Mouse (Mus musculus): ENCODE measurements around the gene Inca1. TPM values are rescaled to one million over a fixed set of nuclear protein-coding genes. Genes with fewer than 3 reads are reported as not detected.

Inca1 gene
- total and polyA plus RNA-seq, 3 experiments = 1.7 to 3.8 (median 3.4) TPM

DNA sequence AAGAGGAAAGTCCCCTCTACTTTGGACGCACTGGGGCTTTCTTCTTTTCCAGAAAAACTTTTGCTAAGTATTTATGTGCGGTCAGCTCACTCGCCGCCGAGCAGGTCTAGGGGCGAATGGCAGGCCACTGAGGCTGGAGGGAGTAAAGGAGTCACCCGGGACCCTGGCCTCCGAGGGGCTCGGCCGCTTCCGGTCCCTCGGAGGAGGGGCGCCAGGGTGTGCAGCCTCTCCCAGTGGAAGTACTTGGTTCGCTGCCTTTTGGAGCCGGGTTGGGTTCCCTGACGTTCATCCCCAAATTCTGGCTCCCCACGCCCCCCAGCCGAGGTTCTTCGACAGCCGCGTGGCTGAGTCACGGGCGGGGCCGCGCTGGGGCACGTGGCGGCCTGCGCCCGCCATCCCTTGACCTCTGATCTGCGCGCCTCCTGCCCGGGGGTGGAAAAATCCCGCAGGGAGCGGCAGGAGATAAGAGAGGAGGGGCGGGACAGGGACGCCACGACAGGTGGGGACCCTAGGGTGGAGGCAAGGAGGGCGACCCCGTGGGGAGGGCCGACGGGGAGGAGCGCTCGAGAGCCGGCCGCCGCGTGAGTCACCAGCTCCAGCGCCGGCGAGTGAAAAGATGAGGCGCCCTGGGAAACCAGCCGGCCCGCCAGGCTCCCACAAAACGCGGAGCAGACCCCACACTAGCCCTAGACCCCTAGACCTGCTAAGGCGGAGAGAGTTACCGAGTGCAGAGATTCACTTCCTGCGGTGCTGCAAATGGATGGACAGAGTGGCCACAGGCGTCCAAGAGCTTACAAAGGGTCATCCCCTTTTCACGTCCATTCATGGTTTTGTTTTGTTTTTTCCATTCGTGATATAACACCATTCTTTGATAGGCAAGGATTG is 44.1 kb downstream of the Inca1 start (continued):
- peak; percentile 60; the same call in 1 of the 2 replicates for TF ChIP-seq MAZ (IDR thresholded peaks at IDR 0.05; ENCODE audit: low read depth, low read length)

DNA sequence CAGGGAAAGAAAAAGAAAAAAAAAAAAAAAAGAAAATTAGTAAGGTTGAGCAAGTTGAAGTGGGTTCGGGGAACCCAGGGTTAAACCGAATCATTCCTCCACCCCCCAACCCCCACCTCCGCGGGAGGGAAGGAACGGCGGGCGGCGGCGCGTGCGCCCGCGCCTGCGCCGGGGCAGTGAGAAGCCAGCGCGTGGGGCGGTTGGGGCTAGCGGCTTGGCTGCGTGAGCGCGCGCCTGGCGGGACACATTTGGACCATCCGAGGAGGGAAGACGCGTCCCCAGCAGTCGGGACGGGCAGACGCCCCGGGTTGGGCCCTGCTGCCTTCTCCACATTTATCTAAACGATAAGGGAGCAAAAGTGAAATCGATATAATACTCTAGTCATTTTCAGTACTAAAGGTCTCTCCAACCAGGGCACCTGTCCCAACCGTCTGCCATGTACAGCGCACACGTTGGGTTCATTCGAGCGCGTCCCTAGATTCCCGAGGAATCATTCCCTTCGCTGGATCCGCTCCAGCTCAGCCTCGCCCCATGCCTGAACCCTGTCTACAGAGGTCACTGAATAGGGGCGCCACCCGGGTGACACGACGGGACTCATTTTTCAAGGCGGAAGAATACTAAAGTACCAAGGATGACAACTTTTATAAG is 44.9 kb downstream of the Inca1 start:
- Histone ChIP-seq H3K79me2 (replicated peaks; ENCODE audit: control insufficient read depth, extremely low read depth, insufficient read depth, poor library complexity, severe bottlenecking) (peaks cover 43% of the 10 kb centered on the region), H3K4me3 (replicated peaks in 1 of 3; ENCODE audit: low read depth in 2 of 3, low read length in 2 of 3, poor library complexity in 1 of 3) (peak overlapping the region; percentile 65 to 78 (median 69)), H3K4me1 (ENCODE audit: control insufficient read depth in 1 of 2, insufficient read depth in 2 of 2) (peaks cover 14 to 50% of the 10 kb centered on the region in 2 experiments), H3K4me2 (ENCODE audit: insufficient read depth, low read depth, poor library complexity, severe bottlenecking) (peak overlapping the region; percentile 62), H3K9me3 (replicated peaks; ENCODE audit: low read length) (no peaks in the 10 kb centered on the region), H3K9ac (ENCODE audit: insufficient read depth, low read depth) (peak overlapping the region; percentile 90), H3K36me3 (replicated peaks in 1 of 2; ENCODE audit: control insufficient read depth in 1 of 2, insufficient read depth in 1 of 2, low read length in 1 of 2) (peaks cover 25 to 48% of the 10 kb centered on the region in 2 experiments), H3K27ac (ENCODE audit: insufficient read depth, low read depth) (peak overlapping the region; percentile 95), H3K27me3 (replicated peaks) (no peaks in the 10 kb centered on the region)
- dilution Hi-C loops (cut with MboI; ENCODE audit: extremely low pct_ligation_motif_present, extremely low pct_unique_long_range_greater_than_20kb, low sequenced_read_pairs) (no loop called here), in situ Hi-C loops (cut with MboI; ENCODE audit: low pct_ligation_motif_present, low pct_unique_long_range_greater_than_20kb, low sequenced_read_pairs) (no loop called here)
- peak; percentile 87 for DNase-seq (ENCODE audit: extremely low read depth)
- TF ChIP-seq ZC3H11A (IDR thresholded peaks at IDR 0.05; ENCODE audit: low read depth, low read length) (no peak), USF1 (IDR thresholded peaks at IDR 0.05; ENCODE audit: low read depth, low read length) (no peak; the same call in 1 of the 2 replicates), MEF2A (IDR thresholded peaks at IDR 0.05; ENCODE audit: borderline replicate concordance, low read depth, low read length) (no peak; the same call in 1 of the 2 replicates), MAZ (IDR thresholded peaks at IDR 0.05; ENCODE audit: low read depth, low read length) (no peak; the same call in 1 of the 2 replicates), MXI1 (IDR thresholded peaks at IDR 0.05; ENCODE audit: low read depth, low read length) (peak; percentile 87), ZNF384 (IDR thresholded peaks at IDR 0.05; ENCODE audit: low read depth, low read length) (peak; percentile 5; the same call in 1 of the 2 replicates), USF2 (conservative IDR thresholded peaks at IDR 0.05; ENCODE audit: low read depth, low read length) (no peak), ZMIZ1 (IDR thresholded peaks at IDR 0.05; ENCODE audit: low read depth, low read length) (peak; percentile 95), E2F4 (IDR thresholded peaks at IDR 0.05; ENCODE audit: insufficient replicate concordance, low read depth, low read length) (peak; percentile 83; the same call in 1 of the 2 replicates), KAT2A (IDR thresholded peaks at IDR 0.05; ENCODE audit: insufficient replicate concordance, low read length) (no peak), TBP (conservative IDR thresholded peaks at IDR 0.05; ENCODE audit: low read depth, low read length) (peak; percentile 57), JUN (IDR thresholded peaks at IDR 0.05; ENCODE audit: insufficient read depth, low read depth, low read length) (no peak), UBTF (IDR thresholded peaks at IDR 0.05; ENCODE audit: low read depth, low read length) (0 out of 2 replicates have a peak, but pooled peaks have one; percentile 41), CHD1 (IDR thresholded peaks at IDR 0.05; ENCODE audit: low read depth, low read length) (peak; percentile 95), NRF1 (IDR thresholded peaks at IDR 0.05; ENCODE audit: low read depth, low read length) (peak; percentile 94), RCOR1 (conservative IDR thresholded peaks at IDR 0.05; ENCODE audit: low read depth, low read length) (0 out of 2 replicates have a peak, but pooled peaks have one; percentile 78), TCF12 (IDR thresholded peaks at IDR 0.05; ENCODE audit: low read depth, low read length) (peak; percentile 87), CHD2 (IDR thresholded peaks at IDR 0.05; ENCODE audit: low read length) (no peak; the same call in none of the 2 replicates), ZKSCAN1 (IDR thresholded peaks at IDR 0.05; ENCODE audit: borderline replicate concordance, low read depth, low read length) (no peak; the same call in 1 of the 2 replicates), POLR2AphosphoS2 (IDR thresholded peaks at IDR 0.05; ENCODE audit: low read depth, low read length) (peak; percentile 80; the same call in 1 of the 2 replicates), PAX5 (IDR thresholded peaks at IDR 0.05; ENCODE audit: low read length) (no peak), IRF4 (IDR thresholded peaks at IDR 0.05; ENCODE audit: low read depth, low read length) (peak; percentile 63), EP300 (IDR thresholded peaks at IDR 0.05; ENCODE audit: low read length) (peak; percentile 51), CTCF (conservative IDR thresholded peaks at IDR 0.05 in 1 of 2, IDR thresholded peaks at IDR 0.05 in 1 of 2; ENCODE audit: low read depth in 2 of 2, low read length in 2 of 2) (no peak), MAX (IDR thresholded peaks at IDR 0.05; ENCODE audit: low read length) (peak; percentile 79; the same call in 1 of the 2 replicates), SMC3 (IDR thresholded peaks at IDR 0.05; ENCODE audit: low read depth, low read length) (no peak), POLR2A (IDR thresholded peaks at IDR 0.05; ENCODE audit: low read depth, low read length) (peak; percentile 36; the same call in 1 of the 2 replicates), ELF1 (IDR thresholded peaks at IDR 0.05; ENCODE audit: low read depth, low read length) (peak; percentile 59; the same call in 1 of the 2 replicates), MAFK (IDR thresholded peaks at IDR 0.05; ENCODE audit: insufficient replicate concordance, low read length) (no peak; the same call in 1 of the 2 replicates), GABPA (IDR thresholded peaks at IDR 0.05; ENCODE audit: insufficient replicate concordance, low read depth, low read length) (0 out of 2 replicates have a peak, but pooled peaks have one; percentile 6), ETS1 (conservative IDR thresholded peaks at IDR 0.05; ENCODE audit: low read depth, low read length) (peak; percentile 17), MYC (IDR thresholded peaks at IDR 0.05; ENCODE audit: low read depth, low read length) (peak; percentile 86), JUND (conservative IDR thresholded peaks at IDR 0.05; ENCODE audit: low read depth, low read length) (no peak)
